Mouse (Mus musculus) stomach, embryonic 14.5 days (tissue): ENCODE measurements at regions not wholly inside any gene's neighbourhood (a gene's known extent, or its start where the extent isn't known, plus 50 kb on each side); places are given as distances from the start of the nearest gene placed in this dataset.

Experiments
- ATAC-seq: fragments of 200-750 bp; cut with Nextera tagmentation; 2 replicates; pipeline ENCODE4 v1.8.0; 2017; ENCODE audit warnings: low read depth, moderate TSS enrichment; ENCODE audit not compliant: insufficient number of reproducible peaks, insufficient read depth, low FRiP score
- H3K27ac ChIP-seq: fragments of 300-500 bp; sonication (generic); 2 replicates; pipeline ENCODE4 v1.5.1; 2014; ENCODE audit warnings: mild to moderate bottlenecking, low read length, moderate library complexity, mixed read lengths
- H3K27me3 ChIP-seq: fragments of 300-500 bp; sonication (generic); 2 replicates; pipeline ENCODE4 v1.6.1; 2014; ENCODE audit warnings: low read length, control low read depth, mixed read lengths; ENCODE audit not compliant: control insufficient read depth, insufficient read depth
- H3K36me3 ChIP-seq: fragments of 300-500 bp; sonication (generic); 2 replicates; pipeline ENCODE4 v1.6.1; 2014; ENCODE audit warnings: mild to moderate bottlenecking, control low read depth, low read length, moderate library complexity, mixed read lengths; ENCODE audit not compliant: control insufficient read depth, insufficient read depth
- H3K4me1 ChIP-seq: fragments of 300-500 bp; sonication (generic); 2 replicates; pipeline ENCODE4 v1.6.1; 2014; ENCODE audit warnings: low read length, control low read depth, mixed read lengths; ENCODE audit not compliant: control insufficient read depth, insufficient read depth
- H3K4me2 ChIP-seq: fragments of 300-500 bp; sonication (generic); replicated peaks from 2 replicates; pipeline ENCODE4 v1.6.1; 2014; ENCODE audit warnings: low read depth, low read length, control low read depth
- H3K4me3 ChIP-seq: fragments of 300-500 bp; sonication (generic); 2 replicates; pipeline ENCODE4 v1.5.1; 2014; ENCODE audit warnings: low read depth, low read length, control low read depth
- H3K9ac ChIP-seq: fragments of 300-500 bp; sonication (generic); replicated peaks from 2 replicates; pipeline ENCODE4 v1.6.1; 2014; ENCODE audit warnings: low read depth, mild to moderate bottlenecking, control low read depth, low read length, moderate library complexity, mixed read lengths
- H3K9me3 ChIP-seq: fragments of 300-500 bp; sonication (generic); 2 replicates; pipeline ENCODE4 v1.6.1; 2016; ENCODE audit warnings: low read depth, low read length, control low read depth; ENCODE audit not compliant: control insufficient read depth
- WGBS: fragments of 180-500 bp; shearing (Covaris S2); extraction: QIAGEN DNeasy Blood & Tissue Kit; methylation state at CpG from one replicate; pipeline ENCODE4 v1.1.7; 2014; 5-methylcytosine and 5-hydroxymethylcytosine counted together

- Histone ChIP-seq H3K27me3 (no peaks in the 10 kb centered on the region), H3K4me1 (no peaks in the 10 kb centered on the region), H3K36me3 (no peaks in the 10 kb centered on the region), H3K9ac (no peak overlapping the region), H3K27ac (no peak overlapping the region), H3K9me3 (no peaks in the 10 kb centered on the region), H3K4me2 (no peak overlapping the region), H3K4me3 (no peak overlapping the region)
- WGBS: 92% methylated on average over 2 of the region's 2 CpGs
- no peak for ATAC-seq
Observed at GRCm38 (mm10) chr13:60398836-60399235, 202.9 kb upstream of the Dapk1 start.

- no peak for ATAC-seq
- WGBS: 65% methylated on average over 3 of the region's 3 CpGs
Observed at GRCm38 (mm10) chr13:60400764-60401487, 200.8 kb upstream of the Dapk1 start.

GRCm38 (mm10) chr13:60403471-60403870 is 198.3 kb upstream of the Dapk1 start:
- Histone ChIP-seq H3K36me3 (no peaks in the 10 kb centered on the region), H3K27ac (no peak overlapping the region), H3K27me3 (no peaks in the 10 kb centered on the region), H3K4me2 (no peak overlapping the region), H3K4me3 (no peak overlapping the region), H3K9ac (no peak overlapping the region), H3K9me3 (no peaks in the 10 kb centered on the region), H3K4me1 (no peaks in the 10 kb centered on the region)
- 96% methylated on average over 3 of the region's 3 CpGs for WGBS
- no peak for ATAC-seq

More at GRCm38 (mm10) chr13:60400764-60401487, 200.8 kb upstream of the Dapk1 start:
- H3K9ac ChIP-seq: no peak overlapping the region
- H3K4me3 ChIP-seq: no peak overlapping the region
- no peaks in the 10 kb centered on the region for H3K4me1 ChIP-seq
- no peaks in the 10 kb centered on the region for H3K27me3 ChIP-seq
- no peaks in the 10 kb centered on the region for H3K36me3 ChIP-seq
- no peaks in the 10 kb centered on the region for H3K9me3 ChIP-seq
- peak overlapping the region; percentile 1; the same call in 1 of the 2 replicates for H3K27ac ChIP-seq
- no peak overlapping the region for H3K4me2 ChIP-seq

- Histone ChIP-seq H3K36me3 (no peaks in the 10 kb centered on the region), H3K4me2 (no peak overlapping the region), H3K4me1 (no peaks in the 10 kb centered on the region), H3K9ac (no peak overlapping the region), H3K9me3 (no peaks in the 10 kb centered on the region), H3K27me3 (no peaks in the 10 kb centered on the region), H3K27ac (no peak overlapping the region), H3K4me3 (no peak overlapping the region)
- ATAC-seq: no peak
- WGBS: 81% methylated on average over 4 of the region's 4 CpGs
Observed at GRCm38 (mm10) chr13:60407344-60407743, 194.4 kb upstream of the Dapk1 start.

GRCm38 (mm10) chr13:60409706-60410502 is 191.8 kb upstream of the Dapk1 start:
- Histone ChIP-seq H3K4me1 (no peaks in the 10 kb centered on the region), H3K36me3 (no peaks in the 10 kb centered on the region), H3K4me3 (no peak overlapping the region), H3K27ac (peak overlapping the region; percentile 74; the same call in 1 of the 2 replicates), H3K4me2 (no peak overlapping the region), H3K9me3 (no peaks in the 10 kb centered on the region), H3K9ac (no peak overlapping the region), H3K27me3 (no peaks in the 10 kb centered on the region)
- peak; percentile 23; the same call in 1 of the 2 replicates for ATAC-seq
- 55% methylated on average over 14 of the region's 14 CpGs for WGBS

- no peak for ATAC-seq
- H3K4me1 ChIP-seq: no peaks in the 10 kb centered on the region
- H3K36me3 ChIP-seq: no peaks in the 10 kb centered on the region
- H3K9ac ChIP-seq: no peak overlapping the region
- H3K9me3 ChIP-seq: no peaks in the 10 kb centered on the region
- H3K27me3 ChIP-seq: no peaks in the 10 kb centered on the region
- no peak overlapping the region for H3K27ac ChIP-seq
- H3K4me2 ChIP-seq: no peak overlapping the region
- H3K4me3 ChIP-seq: no peak overlapping the region
- WGBS: 74% methylated on average over 1 of the region's 1 CpGs
Observed at GRCm38 (mm10) chr13:60416024-60416423, 185.7 kb upstream of the Dapk1 start.

GRCm38 (mm10) chr13:60417015-60417414 is 184.7 kb upstream of the Dapk1 start:
- no peak overlapping the region for H3K9ac ChIP-seq
- no peak overlapping the region for H3K4me3 ChIP-seq
- H3K36me3 ChIP-seq: no peaks in the 10 kb centered on the region
- 73% methylated on average over 8 of the region's 8 CpGs for WGBS
- no peak overlapping the region for H3K4me2 ChIP-seq
- H3K4me1 ChIP-seq: no peaks in the 10 kb centered on the region
- H3K27me3 ChIP-seq: no peaks in the 10 kb centered on the region
- ATAC-seq: no peak
- peak overlapping the region; percentile 67; the same call in 1 of the 2 replicates for H3K27ac ChIP-seq
- no peaks in the 10 kb centered on the region for H3K9me3 ChIP-seq

- no peaks in the 10 kb centered on the region for H3K36me3 ChIP-seq
- no peaks in the 10 kb centered on the region for H3K27me3 ChIP-seq
- no peaks in the 10 kb centered on the region for H3K4me1 ChIP-seq
- H3K27ac ChIP-seq: peak overlapping the region; percentile 67; the same call in 1 of the 2 replicates
- no peak overlapping the region for H3K9ac ChIP-seq
- H3K4me2 ChIP-seq: no peak overlapping the region
- H3K4me3 ChIP-seq: no peak overlapping the region
- no peak for ATAC-seq
- WGBS: 68% methylated on average over 14 of the region's 14 CpGs
- no peaks in the 10 kb centered on the region for H3K9me3 ChIP-seq
Observed at GRCm38 (mm10) chr13:60417436-60418158, 184.2 kb upstream of the Dapk1 start.
